Mouse (Mus musculus): ENCODE results near the gene Rrp15. TPM values are rescaled to one million over a fixed set of nuclear protein-coding genes. Genes with fewer than 3 reads are reported as not detected.

Gene Rrp15
- polyA plus RNA-seq, 1 experiment: 17.9 TPM

DNA sequence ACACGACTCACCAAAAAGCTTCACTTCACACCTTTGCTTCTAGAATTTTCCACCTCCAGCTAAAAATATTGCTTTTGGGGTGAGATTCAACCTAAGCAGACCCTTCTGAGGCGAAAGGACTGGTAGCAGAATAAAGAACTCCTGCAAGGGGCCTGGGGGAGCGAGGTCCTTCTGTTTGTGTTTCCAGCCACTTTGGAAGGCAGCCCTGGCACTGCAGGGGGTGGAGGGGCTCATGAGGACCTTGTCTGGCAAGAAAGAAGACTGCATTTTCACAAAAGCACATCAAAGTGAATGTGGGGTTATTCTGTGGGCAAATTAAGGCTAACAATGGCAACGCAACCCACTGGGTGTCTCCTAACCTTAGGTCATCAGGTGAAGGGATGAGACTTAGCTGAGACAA lies 76.0 kb downstream of the Rrp15 start:
- DNase-seq (ENCODE audit: low spot score): no peak

Other genes with a start within 250 kb of the Rrp15 start
- gene Tgfb2, start 43.4 kb downstream of the Rrp15 start, polyA plus RNA-seq (2012; rRNA removed): 6.1 and 10.6 TPM in 2 replicates
- gene D1Pas1, start 218.1 kb upstream of the Rrp15 start, polyA plus RNA-seq (2012; rRNA removed): 0.01 TPM in 1 of 2 replicates, not detected in the other

Measured in urinary bladder, adult 2 months (tissue).